9 mouse cellular contexts compared by ENCODE assay signal in genomic region chr1:84406891-84407290, GRCm38 (mm10). TPM values are rescaled to one million over a fixed set of nuclear protein-coding genes. Genes with fewer than 3 reads are reported as not detected.
A peak's percentile ranks its signal among the peaks of the same experiment; 100 is the strongest.
DNase-seq lines count a peak whose midpoint lies in the region; ATAC-seq lines count a peak whose summit lies in the region.
"Had no signal": no experiment of that assay in that cellular context is flagged by ENCODE, and none has a peak within 500 bp of the region (broad histone marks: within the 10 kb centered on the region; RNA-seq: fewer than 3 reads in every experiment).

No protein-coding gene starts in this region.

- no peak overlapping the region for H3K27ac ChIP-seq in forebrain, embryonic 15.5 days (replicated peaks)
- H3K27ac ChIP-seq: layer of hippocampus, adult 2 months had no signal

- 89% methylated on average over 4 of the region's 4 CpGs for WGBS in forebrain, embryonic 15.5 days

- no peaks in the 10 kb centered on the region for H3K4me1 ChIP-seq in forebrain, embryonic 15.5 days

- H3K27me3 ChIP-seq in forebrain, embryonic 15.5 days = no peaks in the 10 kb centered on the region

- peak; percentile 4 to 27 for DNase-seq in spleen, postnatal 36 days (ENCODE audit: low spot score in 2 of 2)
- DNase-seq in spleen, postnatal 14 days (ENCODE audit: low spot score in 2 of 2) = no peak
- DNase-seq in kidney, postnatal 14 days = peak; percentile 58
- DNase-seq in urinary bladder, postnatal 36 days (ENCODE audit: low spot score in 2 of 2) = peak; percentile 41 to 66
- DNase-seq in cerebellum, adult 9-11 months = no peak
- no peak for DNase-seq in ovary, postnatal 36 days (ENCODE audit: low spot score)

- H3K4me3 ChIP-seq in forebrain, embryonic 15.5 days = no peak overlapping the region
- H3K4me3 ChIP-seq: layer of hippocampus, adult 2 months had no signal

- H3K36me3 ChIP-seq in forebrain, embryonic 15.5 days = no peaks in the 10 kb centered on the region

- ATAC-seq in common myeloid progenitor, adult 5-6 weeks (replicated peaks; ENCODE audit: low read depth, poor library complexity, severe bottlenecking) = peak; percentile 98
- ATAC-seq in forebrain, embryonic 15.5 days (replicated peaks) = no peak

- no peak overlapping the region for H3K9ac ChIP-seq in forebrain, embryonic 15.5 days (replicated peaks)

- no peaks in the 10 kb centered on the region for H3K9me3 ChIP-seq in forebrain, embryonic 15.5 days

- no peak overlapping the region for H3K4me2 ChIP-seq in forebrain, embryonic 15.5 days (replicated peaks)

RNA-seq across cellular contexts. Expression of gene Pid1, which starts 42.9 kb away (rescaled TPM):
- total RNA-seq in common myeloid progenitor, adult 5-6 weeks (2017) = 1.0 and 1.8 TPM in 2 replicates
- polyA plus RNA-seq in forebrain, embryonic 15.5 days (2015; fragmentation: Nextera tagmentation; extraction: Ambion mirVana) = 60.0 and 64.0 TPM in 2 replicates

Comparison
In these comparisons a context has a peak if more than half of its experiments do, and no peak if none do; other contexts are left out.
1. DNase-seq: peak in spleen, postnatal 36 days (2 of 2), kidney, postnatal 14 days (single experiment) and urinary bladder, postnatal 36 days (2 of 2); none in spleen, postnatal 14 days (0 of 2), cerebellum, adult 9-11 months (single experiment) and ovary, postnatal 36 days (single experiment).